Mouse (Mus musculus): ENCODE measurements around the gene Abca8a.
"Not testable (repeated sequence)": the region's sequence is repeated elsewhere in the genome, so short reads cannot be mapped to it uniquely, and the experiment has no call there.

Gene Abca8a

DNA sequence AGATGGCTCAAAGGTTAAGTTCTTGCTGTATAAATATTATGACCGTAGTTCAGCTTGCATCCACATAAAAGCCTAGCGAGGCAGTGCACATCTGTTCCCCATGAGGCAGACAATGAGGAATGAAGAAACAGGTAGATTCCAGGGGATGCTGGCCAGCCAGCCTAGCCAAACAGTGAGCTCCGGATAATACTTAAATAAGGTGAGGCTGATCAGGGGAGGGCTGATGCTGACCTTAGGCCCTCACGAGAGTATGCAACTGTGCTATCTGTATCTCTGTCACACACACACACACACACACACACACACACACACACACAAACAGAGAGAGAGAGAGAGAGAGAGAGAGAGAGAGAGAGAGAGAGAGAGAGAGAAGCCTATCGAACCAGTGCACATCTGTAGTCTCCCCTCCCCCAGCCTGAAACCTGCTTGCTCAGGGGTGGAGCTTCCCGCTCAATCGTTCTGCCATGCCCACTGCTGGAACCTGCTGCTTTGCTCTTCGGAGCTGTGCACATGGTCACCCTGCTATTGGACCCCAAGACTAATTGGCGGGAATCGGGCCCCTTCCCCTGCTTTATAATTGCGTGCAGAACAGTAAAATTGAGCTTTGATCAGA, 108.2 kb downstream of the Abca8a start:
- DNase-seq (ENCODE audit: low spot score), result not testable (repeated sequence)

GRCm38 (mm10) chr11:109981872-109982271, 113.9 kb downstream of the Abca8a start:
- no peak for DNase-seq (ENCODE audit: low spot score)

Measured in urinary bladder, postnatal 14 days (tissue).